Mouse (Mus musculus) gonadal fat pad, adult 2 months (tissue): ENCODE results near the gene Apbb1. TPM values are rescaled to one million over a fixed set of nuclear protein-coding genes. Genes with fewer than 3 reads are reported as not detected.

ENCODE experiments used
- DNase-seq: peaks from one replicate; pipeline ENCODE4 v3.0.0-alpha.2; 2012; ENCODE audit warnings: low read depth
- polyA plus RNA-seq: library from polyadenylated mRNA; depleted of rRNA; stranded (reverse); fragments of >200 nt; gene quantifications from 2 replicates; pipeline ENCODE4 v1.2.3, GENCODE M21; 2012; rRNA removed

The Apbb1 gene
- polyA plus RNA-seq = 22.7 and 22.8 TPM in 2 replicates

DNA sequence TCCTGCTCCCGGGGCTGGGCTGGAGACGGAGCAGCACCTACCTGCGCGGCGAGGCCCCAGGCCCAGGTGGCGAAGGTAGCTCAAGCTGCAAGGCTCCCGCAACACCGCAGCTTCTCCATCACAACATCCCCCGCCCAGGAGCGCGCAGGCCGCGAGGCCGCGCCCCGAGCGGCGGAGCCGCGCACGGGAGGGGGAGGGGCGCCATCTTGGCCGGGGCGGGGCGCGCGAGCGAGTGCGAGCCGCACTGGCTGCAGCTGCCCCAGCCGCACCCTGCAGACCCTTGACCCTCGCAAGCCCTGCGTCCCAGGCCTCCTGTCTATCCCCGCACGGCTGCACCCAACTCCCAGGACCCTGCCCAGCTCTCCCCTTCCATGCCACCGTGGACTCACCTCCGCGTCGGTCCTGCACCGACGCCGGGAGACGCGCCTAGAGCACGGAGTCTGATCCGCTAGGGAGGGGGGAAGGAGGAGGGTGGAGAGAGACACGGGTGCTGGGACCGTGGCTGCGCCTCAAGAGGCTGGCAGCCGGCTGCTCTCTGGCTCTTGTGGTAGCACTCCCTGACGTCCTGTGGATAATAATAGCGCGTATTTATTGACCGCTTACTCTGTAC is at the start of gene Apbb1:
TSS of gene Apbb1 (minus strand) at position 560 of the 610 bp plus-strand sequence.
- DNase-seq = no peak

DNA sequence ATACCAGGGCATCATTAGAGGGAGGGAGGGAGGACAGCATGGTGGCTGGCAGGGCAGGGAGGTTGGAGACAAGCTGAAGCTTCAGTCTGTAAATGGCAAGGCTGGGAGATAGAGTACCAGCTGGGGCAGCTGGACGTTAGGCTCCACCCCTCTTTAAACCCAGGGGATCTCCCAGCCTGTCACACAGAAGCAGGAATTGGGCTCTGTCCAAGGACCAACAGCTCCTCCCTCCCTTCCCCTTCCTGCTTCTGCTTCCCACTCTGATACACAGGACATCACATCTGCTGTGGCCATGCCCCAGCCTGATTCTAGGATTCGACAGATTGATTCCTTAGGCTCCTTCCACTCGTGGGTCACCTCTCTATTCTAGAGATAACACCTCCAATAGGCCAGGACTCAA is 47.2 kb upstream of the Apbb1 start:
- no peak for DNase-seq

DNA sequence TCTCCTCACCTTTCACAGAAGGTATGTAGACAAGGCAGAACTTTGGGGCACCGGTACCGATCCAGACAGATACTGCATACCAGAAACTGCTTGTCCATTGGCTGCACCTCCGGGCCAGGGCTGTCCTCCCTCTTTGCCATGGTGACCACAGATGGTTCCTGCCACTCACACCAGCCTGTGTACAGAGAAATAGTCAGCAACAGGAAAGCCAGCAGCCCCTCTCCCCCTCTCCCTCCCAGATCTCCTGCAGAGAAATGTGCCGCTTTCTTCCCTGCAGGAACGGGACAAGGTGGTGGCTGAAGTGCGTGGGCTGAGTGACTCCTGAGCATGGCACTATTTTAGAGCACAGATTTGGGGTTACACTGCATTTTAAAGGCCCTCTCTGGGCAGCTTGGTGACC is 43.9 kb upstream of the Apbb1 start:
- no peak for DNase-seq

DNA sequence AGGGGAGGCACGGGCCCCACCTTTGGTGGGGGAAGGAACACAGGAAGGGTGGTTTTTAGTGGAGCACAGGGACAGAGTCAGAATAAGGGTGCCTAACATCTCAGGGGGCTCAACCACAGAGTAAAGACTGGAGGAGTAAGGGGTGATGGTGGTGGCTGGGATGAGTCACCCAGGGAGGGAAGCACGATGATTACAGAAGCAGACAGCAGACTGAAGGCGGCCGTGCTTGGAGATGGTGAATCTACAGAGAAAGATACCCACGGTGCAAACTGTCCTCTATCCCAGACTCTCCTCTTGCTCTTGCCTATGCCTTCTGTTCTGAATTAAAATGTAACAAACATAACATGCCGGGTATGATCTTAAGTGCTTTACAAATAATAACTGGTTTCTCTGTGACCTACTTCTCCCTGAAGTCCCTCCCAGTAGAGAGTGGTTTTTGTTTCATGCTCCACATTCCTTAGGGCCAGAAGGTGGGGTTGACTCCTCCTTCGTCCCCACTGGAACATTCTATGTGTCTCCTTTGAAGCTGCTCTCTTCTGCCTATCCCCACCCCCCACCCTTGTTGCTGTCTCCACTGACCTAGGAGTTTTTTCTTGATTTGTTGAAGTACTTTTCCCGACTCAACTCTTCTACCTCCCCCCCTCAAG is 40.3 kb upstream of the Apbb1 start:
- no peak for DNase-seq

DNA sequence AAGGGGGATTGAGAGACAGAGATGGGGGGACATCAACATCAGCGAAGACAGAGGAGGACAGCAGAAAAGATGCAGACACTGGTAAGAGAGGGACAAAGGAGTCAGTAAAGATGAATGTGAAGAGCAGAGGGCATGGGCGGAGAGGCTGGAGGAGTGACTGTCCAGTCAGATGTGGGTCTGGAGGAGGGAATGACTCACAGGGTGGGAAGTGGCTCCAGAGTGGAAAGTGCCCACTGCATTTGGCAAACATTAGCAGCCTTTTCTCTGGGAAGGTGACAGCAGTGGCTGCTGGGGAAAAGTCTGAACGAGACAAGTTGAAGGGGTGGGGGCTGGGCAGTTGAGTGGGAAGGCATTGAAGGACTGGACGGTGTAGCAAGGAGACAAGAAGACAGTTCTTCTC is 39.6 kb upstream of the Apbb1 start:
- no peak for DNase-seq

DNA sequence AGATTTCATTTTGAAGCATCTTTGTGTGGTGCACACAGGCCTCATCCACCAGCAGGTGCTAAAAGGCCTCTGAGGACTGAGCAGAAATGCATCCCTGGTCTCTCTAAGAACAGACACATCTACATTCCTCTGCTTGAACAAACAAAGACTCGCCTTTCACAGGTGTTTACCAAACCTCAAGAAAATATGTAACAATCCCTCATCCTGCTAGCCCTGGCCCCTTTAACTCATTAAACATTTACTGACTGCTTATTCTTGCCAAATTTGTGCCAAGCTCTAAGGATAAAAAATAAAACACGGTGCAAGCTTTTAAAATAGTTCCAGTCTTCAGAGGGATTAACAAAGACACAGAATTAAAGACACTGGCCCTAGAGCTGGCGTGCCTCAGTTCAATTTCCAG is 38.2 kb upstream of the Apbb1 start:
- no peak for DNase-seq

DNA sequence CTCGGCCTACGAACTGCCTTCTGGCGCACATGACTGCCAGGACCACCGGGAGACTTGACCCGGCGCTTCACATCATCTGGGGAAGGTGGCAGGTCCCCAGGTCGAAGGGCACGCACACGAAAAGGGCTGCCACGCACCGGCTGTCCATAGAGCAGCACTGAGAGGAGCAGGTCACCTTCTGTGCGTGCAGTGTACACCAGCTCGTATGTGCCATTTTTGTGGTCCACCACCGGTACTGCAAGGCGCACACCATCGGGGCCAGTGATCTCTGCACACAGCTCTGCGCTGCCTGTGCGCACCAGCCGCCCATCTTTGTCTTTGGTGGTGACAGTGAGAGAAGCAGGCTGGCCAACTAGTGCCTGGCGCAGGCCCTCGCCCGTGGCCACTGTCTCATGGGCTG is 36.4 kb upstream of the Apbb1 start:
- no peak for DNase-seq

DNA sequence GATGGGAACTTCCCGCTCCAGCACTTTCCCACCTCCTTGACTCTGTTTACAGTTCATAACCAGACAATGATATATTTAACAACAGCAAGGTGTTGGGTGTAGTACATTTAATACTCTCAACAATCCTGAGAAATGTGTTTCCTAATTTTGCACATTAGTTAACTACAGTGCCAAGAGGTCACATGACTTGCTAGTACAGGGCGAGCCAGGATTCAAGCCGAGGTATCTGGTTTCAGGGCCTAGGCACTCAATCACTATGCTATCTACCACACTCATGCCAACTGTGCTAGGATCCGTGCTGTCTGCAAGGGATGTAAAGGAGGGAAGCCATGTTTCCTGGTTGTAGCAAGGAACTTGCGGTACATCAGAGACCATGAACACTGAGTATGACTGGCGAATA is 35.1 kb upstream of the Apbb1 start:
- no peak for DNase-seq

DNA sequence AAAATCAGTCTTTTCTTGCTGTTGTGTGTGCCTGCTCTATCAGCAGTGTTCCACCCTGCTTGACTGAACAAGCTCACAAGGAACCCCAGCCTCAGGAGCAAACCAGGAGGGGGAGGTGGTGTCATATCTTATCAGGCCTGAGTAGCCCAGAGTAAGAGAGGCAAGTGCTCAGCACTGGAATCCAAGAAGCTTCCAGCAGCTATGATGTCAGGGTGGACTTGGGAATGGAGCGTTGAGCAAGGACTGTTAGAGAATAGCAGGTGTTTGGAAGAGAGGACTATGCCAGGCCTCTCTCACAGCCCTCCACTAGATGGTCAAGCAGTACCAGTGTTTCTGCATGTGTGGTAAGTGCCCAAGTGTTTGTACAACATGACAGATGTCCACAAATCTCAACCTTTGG is 34.3 kb upstream of the Apbb1 start:
- no peak for DNase-seq

DNA sequence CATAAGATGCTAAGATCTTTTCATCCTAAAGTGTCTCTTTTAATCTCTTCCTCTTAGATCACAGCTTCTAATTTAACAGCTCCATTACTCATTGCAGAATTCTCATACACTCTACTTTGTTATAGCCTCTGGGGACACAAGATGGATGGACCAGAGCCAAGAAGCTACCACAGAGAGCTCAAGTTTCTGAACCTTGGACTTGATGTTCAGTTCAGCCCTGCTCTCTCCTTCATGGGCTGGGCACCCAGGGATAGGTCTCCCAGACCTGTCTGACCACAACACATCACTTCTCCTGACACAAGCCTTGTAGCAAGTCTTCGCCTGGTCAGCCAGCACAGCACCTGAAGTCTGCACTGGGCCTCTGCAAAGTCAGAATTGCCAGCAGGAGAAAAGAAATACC is 32.9 kb upstream of the Apbb1 start:
- DNase-seq = no peak

DNA sequence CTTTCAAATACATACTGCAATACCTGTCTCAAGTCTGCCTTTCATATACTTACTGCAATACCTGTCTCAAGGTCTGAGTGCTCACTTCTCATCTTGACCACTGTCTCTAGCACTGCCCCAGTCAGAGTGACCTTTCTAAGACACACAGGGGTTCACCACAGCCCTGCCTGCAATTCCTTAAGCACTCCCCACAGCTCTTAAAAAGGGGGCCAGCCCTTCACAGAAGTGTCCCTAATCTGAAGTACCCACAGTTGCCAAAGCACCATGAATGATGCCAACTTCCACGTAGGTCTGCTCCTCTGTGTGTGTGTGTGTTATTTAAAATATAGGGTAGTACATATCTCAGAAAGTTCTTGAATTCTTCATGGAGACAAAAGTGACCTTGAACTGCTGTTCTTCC is 30.3 kb upstream of the Apbb1 start:
- DNase-seq = no peak

DNA sequence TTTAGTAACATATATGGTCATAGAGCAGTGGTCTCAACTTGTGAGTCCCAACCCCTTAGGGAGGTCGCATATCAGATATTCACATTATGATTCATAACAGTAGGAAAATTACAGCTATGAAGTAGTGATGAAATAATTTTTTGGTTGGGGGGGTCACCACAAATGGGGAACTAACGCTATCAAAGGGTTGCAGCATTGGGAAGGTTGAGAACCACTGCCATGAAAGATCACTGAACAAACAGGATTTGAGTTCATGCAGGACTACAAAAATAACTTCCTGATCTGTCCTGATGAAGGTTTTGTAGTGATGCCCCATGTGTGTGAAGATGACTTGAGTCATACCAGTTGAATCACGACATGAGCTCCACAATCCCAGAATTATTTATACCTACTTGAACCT is 27.0 kb upstream of the Apbb1 start:
- DNase-seq = no peak

DNA sequence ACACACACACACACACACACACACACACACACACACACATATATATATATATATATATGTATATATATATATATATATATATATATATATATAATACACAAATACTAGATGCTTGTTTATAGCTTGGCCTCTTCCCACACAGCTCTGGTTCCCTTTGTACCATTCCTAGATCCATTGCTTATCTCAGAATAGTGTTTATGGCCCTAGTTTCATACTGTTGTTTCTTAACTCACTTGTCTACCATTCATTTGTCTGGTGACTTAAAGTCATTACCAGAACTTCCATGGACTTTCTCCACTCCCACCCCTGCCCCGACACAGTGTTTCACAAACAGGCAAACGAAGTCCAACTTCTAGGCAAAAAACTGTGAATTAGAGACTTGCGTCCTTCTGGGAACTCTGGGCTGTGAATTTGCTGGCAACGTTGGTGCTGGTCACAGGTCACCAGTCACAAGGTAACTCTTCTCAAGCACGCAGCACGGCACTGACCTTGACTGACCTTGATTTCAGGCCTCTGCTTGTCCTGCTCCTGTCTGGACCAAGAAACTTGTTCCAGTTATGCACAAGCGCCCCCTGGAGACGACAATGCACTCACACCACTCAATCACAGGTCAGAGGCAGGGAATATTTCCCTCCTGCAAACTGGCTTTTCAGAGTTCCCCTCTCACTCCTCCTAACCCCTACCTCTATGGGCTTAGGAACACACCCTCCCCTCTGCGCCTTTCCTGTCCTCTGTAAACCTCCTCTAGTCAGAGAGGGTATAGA is 21.6 kb upstream of the Apbb1 start:
- no peak for DNase-seq

DNA sequence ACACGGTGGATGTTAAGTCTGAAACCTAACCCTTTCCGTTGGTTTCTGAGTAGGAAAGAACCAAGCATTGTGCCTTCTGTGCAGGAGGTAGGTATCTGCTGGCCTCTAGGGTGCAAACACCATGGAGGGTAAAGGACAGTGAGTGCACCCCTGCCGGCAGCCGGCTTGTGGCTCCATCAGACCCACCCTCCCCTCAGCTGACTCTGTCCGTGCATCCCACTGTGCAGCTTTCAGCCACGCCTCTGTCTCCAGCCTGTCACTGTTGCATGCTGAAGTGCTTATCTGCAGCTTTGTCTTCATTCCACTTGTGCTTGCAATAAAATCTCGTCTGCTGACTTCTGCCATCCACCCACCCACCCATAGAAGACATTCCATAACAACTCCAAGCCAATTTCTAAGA is 8.6 kb upstream of the Apbb1 start:
- DNase-seq = no peak

DNA sequence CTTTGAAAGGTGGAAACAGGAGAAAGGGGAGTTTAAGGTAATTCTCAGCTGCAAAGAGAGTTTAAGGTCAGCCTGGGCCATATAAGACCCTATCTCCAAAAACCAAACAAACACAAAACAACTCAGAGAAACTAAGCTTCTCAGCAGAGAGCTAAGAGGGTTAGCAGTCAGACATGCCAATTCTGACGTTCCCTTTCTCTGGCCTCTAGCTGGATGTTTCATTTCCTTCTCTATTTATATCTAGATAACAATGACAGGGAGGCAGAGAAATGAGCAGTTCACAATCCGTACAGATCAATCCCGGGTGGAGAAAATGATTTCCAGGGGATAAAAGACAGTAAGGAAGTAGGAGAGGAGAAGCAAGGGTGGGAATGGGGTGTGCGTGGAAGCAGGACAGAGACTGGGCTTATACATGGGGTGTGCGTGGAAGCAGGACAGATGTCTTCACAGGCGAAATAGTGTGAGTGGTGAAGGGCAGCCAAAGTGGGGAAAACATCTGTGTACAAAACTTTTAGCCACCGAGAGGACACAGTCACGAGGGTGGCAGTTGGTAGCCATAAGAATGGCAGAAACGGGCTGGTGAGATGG is 7.0 kb upstream of the Apbb1 start:
- no peak for DNase-seq

DNA sequence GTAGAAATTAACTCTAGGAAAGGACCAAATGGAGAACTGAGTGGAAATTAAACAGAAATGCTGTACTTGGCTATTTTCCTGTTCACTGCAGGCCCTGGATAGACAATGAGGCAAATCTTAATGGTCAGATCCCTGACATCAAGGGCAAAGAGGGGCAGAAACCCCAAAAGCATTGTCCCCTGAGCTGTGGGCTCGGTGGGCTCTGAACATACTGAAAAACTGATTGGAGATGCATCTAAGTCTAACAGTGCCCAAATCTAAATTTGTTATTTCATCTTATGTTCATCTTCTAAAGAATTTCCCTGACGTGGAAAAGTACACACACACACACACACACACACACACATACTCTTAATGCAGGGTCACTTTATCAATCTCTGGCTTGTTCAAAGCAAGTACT is 506 bp upstream of the Apbb1 start:
- no peak for DNase-seq

DNA sequence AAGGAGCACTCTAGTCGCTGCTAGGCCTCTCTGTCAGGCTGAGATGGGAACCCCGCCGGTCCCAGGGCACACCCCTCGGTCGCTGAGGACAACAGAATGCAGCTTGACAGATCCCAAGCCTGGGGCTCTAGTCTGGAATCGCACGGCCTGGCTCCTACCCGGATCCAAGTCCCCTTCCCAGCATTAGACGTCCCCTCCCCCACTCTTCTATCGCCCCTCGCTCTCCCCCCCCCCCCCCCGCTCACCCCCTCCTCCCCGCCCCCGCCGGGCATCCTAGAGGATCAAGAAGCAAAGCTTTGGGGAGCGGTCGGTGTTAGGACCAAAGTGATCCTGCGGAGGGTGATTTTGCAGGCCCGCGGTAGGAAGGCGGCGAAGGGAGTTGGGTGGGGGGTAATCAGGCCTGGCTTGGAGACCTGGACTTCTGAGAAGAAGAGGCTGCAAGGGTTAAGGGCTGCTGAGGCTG is 795 bp downstream of the Apbb1 start:
- no peak for DNase-seq

DNA sequence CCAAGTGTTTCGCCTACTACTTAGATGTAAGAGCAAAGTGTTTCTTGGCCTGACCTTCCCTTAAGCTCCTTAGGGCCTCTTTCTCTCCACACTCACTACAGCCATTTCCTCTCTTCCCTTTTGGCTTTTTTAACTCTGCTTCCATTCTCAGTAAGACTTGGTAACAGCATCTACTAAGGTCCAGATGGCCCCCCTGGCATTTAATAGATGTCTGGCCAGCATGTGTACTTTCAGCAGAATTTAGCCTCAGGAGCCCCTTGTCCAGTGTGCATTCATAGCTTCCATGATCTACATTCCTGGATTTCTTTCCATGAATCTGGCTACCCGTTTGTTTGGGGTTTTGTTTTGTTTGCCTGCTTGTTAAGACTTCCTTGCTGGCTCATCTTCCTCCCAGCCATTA is 3.0 kb downstream of the Apbb1 start:
- DNase-seq = no peak

DNA sequence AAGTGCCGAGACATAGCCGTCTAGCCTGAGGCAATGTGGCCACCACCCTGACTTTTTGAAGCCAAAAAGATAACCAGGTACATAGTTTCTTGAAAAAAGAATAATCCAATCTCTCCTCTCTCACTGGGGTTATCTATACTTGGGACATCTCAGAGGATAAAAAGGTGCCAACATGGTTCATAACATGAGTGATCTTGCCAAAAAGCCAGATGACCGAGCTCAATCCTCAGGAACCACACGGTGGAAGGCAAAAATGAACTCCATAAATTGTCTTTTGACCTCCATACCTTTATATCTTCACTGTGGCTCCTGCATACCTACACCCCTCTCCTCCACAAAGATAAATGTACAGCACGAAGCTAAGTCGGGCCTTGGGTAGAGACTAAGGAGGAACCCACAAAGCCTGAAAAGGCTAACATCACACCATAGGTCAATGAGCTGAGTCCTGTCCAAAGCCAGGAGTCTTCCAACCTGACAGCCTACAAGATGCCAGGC is 4.0 kb downstream of the Apbb1 start:
- DNase-seq = no peak

DNA sequence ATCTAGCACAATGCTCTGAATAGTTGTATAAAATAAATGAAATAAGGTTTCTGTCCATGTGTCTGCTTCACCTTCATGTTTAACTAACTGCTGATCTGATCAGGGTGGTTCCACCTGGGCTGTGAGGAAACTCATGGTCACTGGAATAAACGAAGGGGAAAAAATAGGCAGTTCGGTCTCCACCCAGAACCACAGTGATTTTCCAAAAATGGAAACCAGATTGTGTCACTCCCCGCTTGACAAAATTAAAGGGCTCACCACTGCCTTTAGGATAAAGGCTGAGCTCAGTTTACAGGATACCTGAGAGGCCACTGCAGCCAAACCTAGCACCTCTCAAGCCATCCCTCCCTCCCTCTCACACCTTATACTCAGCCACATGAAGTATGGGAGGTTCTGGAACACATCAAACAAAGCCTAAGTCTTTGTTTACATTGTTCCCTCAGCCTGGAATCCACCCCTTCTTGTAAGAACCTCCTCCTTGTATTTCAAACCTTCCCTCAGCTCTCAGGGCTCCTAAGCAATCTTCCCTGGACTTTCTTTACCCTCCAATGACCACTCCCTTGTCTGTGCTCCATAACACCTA is 5.2 kb downstream of the Apbb1 start:
- no peak for DNase-seq

DNA sequence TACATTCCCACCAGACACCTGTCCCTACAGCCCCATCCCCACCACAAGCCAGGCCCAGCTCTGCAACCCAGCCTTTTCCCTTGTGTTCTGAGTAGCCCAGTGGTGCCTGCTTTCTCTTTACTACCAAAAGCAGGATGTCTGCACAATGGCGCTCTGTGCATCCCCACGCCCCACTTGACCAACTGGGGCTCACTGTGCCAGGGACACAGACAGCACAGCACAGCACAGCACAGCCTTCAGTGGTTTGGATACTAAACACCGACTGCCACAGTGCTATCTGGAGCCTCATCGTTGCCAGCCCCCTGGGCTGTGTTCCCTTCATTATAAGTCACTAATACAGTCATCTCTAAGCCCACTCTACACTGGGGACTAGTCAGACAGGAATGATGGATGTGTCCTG is 6.9 kb downstream of the Apbb1 start:
- DNase-seq = no peak

DNA sequence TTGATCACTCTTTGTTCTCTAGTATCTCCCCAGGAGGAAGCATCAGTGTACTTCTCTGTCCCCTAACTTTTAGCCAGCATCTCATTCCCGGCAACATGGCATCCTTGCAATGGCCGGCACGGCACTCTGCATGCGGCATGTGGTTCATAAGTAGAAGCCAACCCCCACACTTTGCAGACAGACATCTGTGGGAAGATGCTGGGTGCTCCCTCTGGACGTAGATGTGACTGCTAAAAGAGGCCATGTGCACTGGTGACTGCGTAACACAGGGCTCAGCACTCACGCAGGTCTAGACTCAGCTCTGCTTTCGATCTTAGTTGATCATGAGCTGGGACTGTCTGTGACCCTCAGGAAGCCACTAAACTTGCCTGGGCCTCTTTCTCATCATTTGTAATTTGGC is 8.5 kb downstream of the Apbb1 start:
- no peak for DNase-seq
